Mouse (Mus musculus): ENCODE measurements around the gene Sp6.

GRCm38 (mm10) chr11:97025721-97026344 lies 12.6 kb downstream of the Sp6 start:
- TF ChIP-seq CTCF (IDR thresholded peaks at IDR 0.05; ENCODE audit: low read depth, low read length): peak; percentile 94
- no peak for TF ChIP-seq POLR2A (IDR thresholded peaks at IDR 0.05; ENCODE audit: insufficient read depth, low read length)
- TF ChIP-seq EP300 (IDR thresholded peaks at IDR 0.05; ENCODE audit: insufficient read depth, low read depth, low read length): peak; percentile 71; the same call in 1 of the 2 replicates
